Comparison of ENCODE assay signal across 27 mouse cellular contexts in genomic region chr2:59532999-59533398, GRCm38 (mm10). TPM values are rescaled to one million over a fixed set of nuclear protein-coding genes. Genes with fewer than 3 reads are reported as not detected.
"Had no signal": no experiment of that assay in that cellular context is flagged by ENCODE, and none has a peak within 500 bp of the region (broad histone marks: within the 10 kb centered on the region; RNA-seq: fewer than 3 reads in every experiment).

No protein-coding gene starts in this region.

- DNase-seq: cerebellum, adult 8-10 months; cerebellum, adult 9-10 months; embryo, embryonic 11 days; forebrain, postnatal 0 days; gastrocnemius, adult 2 months; gastrocnemius, postnatal 10 days; gastrocnemius, postnatal 14 days; gastrocnemius, postnatal 25 days; gastrocnemius, postnatal 36 days; heart, adult 18-20 months; heart, adult 2 months had no signal

- ATAC-seq: forebrain, embryonic 13.5 days; forebrain, embryonic 14.5 days; forebrain, embryonic 15.5 days; forebrain, embryonic 16.5 days; forebrain, postnatal 0 days had no signal

- H3K27ac ChIP-seq: embryonic facial prominence, embryonic 12.5 days; embryonic facial prominence, embryonic 13.5 days; embryonic facial prominence, embryonic 15.5 days; forebrain, embryonic 10.5 days; forebrain, embryonic 12.5 days; forebrain, embryonic 13.5 days; forebrain, embryonic 15.5 days; gastrocnemius, adult 2 months; heart, adult 2 months had no signal

- H3K27me3 ChIP-seq: embryonic facial prominence, embryonic 12.5 days; embryonic facial prominence, embryonic 13.5 days; embryonic facial prominence, embryonic 15.5 days; forebrain, embryonic 12.5 days; forebrain, embryonic 15.5 days had no signal

- H3K9ac ChIP-seq: embryonic facial prominence, embryonic 12.5 days; embryonic facial prominence, embryonic 13.5 days; embryonic facial prominence, embryonic 15.5 days; forebrain, embryonic 12.5 days; forebrain, embryonic 13.5 days; forebrain, embryonic 15.5 days; forebrain, postnatal 0 days had no signal

- H3K4me3 ChIP-seq: embryonic facial prominence, embryonic 10.5 days; embryonic facial prominence, embryonic 12.5 days; embryonic facial prominence, embryonic 13.5 days; embryonic facial prominence, embryonic 15.5 days; erythroblast, embryonic 14.5 days; forebrain, embryonic 10.5 days; forebrain, embryonic 12.5 days; forebrain, embryonic 13.5 days; forebrain, embryonic 15.5 days; gastrocnemius, adult 2 months; heart, adult 2 months had no signal

- H3K9me3 ChIP-seq: embryonic facial prominence, embryonic 10.5 days; embryonic facial prominence, embryonic 12.5 days; embryonic facial prominence, embryonic 13.5 days; embryonic facial prominence, embryonic 15.5 days; forebrain, embryonic 10.5 days; forebrain, embryonic 12.5 days; forebrain, embryonic 13.5 days; forebrain, embryonic 15.5 days had no signal

- H3K36me3 ChIP-seq: embryonic facial prominence, embryonic 10.5 days; embryonic facial prominence, embryonic 12.5 days; embryonic facial prominence, embryonic 13.5 days; embryonic facial prominence, embryonic 15.5 days; forebrain, embryonic 10.5 days; forebrain, embryonic 12.5 days; forebrain, embryonic 15.5 days had no signal

- H3K4me2 ChIP-seq: embryonic facial prominence, embryonic 12.5 days; embryonic facial prominence, embryonic 13.5 days; embryonic facial prominence, embryonic 15.5 days; forebrain, embryonic 12.5 days; forebrain, embryonic 13.5 days; forebrain, embryonic 15.5 days had no signal

RNA-seq across cellular contexts. Expression of gene Dapl1, which starts 48.5 kb away (rescaled TPM):
- total RNA-seq: common myeloid progenitor, adult 5-6 weeks; gastrocnemius, adult 18-20 months; gastrocnemius, adult 2 months; gastrocnemius, adult 8-10 months; gastrocnemius, postnatal 10 days; gastrocnemius, postnatal 14 days; gastrocnemius, postnatal 25 days; gastrocnemius, postnatal 36 days; gastrocnemius, postnatal 4 days; granulocyte monocyte progenitor cell, adult 5-6 weeks; heart, adult 2 months had no signal
- polyA plus RNA-seq: erythroblast, embryonic 14.5 days; forebrain, embryonic 13.5 days; forebrain, embryonic 15.5 days; forebrain, embryonic 16.5 days; heart, adult 2 months had no signal
